Mouse (Mus musculus) lung, adult 2 months (tissue): Measurements from ENCODE around the gene Elavl1.

Source experiments
- CTCF ChIP-seq: fragments of 200-500 bp; IDR thresholded peaks from 2 replicates; pipeline ENCODE4 v1.5.1; 2011; ENCODE audit warnings: mild to moderate bottlenecking, low read length, control low read depth; ENCODE audit not compliant: insufficient read depth
- POLR2A ChIP-seq: fragments of 200-500 bp; IDR thresholded peaks from 2 replicates; pipeline ENCODE4 v1.6.1; 2011; ENCODE audit warnings: low read depth, mild to moderate bottlenecking, control low read depth, low read length, borderline replicate concordance; ENCODE audit errors: extremely low read depth

DNA sequence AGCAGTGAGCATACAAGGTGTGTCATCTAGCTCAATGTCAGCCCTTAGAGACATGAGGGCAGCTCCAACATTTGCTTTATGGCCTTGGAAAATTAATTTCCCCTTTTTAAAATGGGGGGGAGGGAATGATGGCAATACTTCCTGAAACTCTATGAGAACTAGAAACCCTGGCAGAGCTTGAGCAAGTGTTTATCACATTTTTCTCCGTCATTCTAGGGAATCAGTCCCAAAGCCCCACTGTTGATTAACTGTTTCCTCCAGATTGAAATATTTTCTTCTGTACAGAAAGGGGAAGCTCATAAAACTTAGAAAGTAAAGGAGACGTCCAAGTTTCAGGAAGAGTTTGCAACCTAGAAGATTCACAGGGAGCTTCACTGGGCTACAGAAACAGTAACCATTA lies 10.5 kb upstream of the Elavl1 start:
- TF ChIP-seq POLR2A (no peak), CTCF (no peak)
